Mouse (Mus musculus) kidney, adult 8-10 months (tissue): ENCODE data around the gene Disp3.

Experiments
- DNase-seq, 2 experiments: peaks; one replicate each; pipeline ENCODE4 v3.0.0; 2022

Gene Disp3

DNA sequence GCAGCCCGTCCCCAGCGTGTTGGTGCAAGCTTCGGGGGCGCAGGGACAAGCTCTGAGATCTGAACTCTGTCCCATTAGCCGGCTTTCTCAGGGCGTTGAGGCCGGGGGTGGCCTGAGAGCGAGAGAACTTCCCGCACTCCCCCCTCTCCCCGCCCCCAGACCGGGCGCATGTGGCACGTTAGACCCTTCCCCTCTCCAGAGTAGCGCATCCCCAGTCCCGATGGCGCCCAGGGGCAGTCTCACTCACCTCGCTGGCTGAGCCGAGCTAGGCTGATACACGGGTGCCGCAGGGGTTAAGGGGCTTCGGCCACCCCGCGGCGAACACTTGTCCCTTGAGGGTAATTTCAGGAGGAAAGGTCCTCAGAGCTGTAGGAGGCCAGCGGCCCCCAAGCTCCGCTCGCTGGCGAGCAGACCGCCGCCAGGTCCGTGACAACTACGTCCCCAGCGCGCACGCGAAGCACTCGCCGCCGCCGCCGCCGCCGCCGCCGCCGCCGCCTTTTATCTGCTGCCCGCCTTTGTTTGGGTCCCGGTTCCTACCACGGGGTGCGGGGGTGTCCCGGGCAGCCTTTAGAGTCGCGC lies at the start of gene Disp3:
Disp3 (minus strand) TSS at position 490 of the 579 bp plus-strand sequence.
- no peak for DNase-seq

DNA sequence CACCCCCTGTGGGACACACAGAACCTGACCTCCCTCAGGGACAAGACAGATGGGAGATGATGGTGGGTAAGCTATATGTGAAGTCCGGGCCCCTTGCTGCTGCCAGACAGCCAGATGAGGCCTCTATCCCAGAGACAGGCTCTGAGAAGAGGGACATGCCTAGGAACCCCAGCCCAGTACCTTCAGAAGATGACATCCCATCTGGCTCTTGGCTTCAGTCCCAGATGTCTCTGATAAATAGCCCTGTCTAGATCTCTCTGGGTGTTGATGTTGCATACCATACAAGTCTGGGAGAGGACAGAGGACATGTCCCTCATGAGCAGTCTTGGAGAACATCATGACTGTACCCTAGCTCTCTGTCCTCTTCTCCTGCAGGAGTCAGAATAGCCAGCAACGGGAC lies 42.5 kb upstream of the Disp3 start:
- DNase-seq = no peak

DNA sequence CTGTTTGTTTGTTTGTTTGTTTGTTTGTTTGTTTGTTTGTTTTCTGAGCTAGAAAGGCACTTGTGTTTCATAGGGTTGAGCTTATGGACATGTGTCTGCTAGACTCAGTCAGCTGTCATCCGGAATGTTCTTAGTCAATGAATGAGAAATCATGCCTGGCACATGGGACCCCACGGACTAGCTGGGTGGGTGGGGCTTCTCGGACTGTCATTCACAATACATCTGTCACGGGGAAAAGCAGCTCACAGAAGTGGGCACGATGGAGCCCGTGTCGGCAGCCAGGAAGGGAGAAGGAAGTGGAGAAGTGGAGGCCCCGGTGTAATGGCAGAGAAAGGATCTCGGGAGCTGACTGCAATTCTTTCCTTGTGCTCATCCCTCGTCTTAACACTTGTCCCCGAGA lies 41.7 kb upstream of the Disp3 start:
- DNase-seq = no peak

DNA sequence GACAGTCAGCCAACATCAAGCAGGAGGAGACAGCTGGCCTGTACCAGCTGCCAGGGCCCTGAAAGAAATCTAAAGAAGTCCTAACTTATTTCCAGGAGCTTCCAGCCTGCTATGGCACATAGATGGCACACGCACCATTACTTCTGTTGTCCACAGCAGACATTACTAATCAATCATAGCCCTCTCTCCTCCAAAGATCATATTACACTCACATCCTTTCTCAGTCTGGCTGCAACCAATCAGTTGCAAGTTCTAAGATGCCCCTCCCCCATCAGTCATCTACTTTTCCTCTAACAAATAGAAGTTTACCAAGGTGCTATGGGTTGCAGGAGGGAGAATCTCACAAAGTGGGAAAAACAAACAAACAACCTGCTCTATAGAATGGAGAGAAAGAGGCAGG lies 40.5 kb upstream of the Disp3 start:
- DNase-seq = no peak

DNA sequence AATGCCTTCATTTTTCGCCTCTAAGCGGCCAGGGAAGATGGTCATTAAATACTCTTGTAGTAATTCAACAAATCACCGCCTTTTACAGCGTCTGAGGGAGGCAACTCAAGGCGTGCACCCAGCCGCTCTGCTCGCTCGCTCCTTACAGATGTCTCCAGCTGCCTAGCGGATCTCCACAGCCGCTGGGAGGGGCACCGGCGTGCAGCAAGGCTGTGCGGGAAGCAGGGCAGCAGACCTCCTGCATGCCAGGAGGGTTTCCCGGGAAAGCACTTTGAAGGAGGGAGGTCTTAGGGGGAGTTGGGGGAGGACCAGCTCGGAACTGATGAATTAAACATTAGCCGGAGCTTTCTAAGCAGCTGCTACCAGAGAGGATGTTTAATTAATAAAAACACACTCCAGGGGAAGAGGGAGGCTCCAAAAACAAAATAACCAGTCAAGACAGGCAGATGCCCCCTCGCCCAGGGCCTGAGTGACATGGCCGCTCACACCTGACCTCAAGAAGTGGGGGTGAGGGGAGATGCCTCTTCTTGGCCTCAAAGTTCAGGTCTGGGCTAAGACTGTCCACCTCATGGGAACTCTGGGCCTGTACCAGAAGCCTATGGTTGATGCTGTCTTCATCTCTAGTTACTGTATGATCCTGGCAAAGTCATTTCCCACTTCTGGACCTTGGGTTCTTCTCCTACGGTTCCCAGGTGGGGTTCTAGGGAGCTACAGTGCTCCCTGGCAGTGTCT lies 39.7 kb upstream of the Disp3 start:
- no peak for DNase-seq

DNA sequence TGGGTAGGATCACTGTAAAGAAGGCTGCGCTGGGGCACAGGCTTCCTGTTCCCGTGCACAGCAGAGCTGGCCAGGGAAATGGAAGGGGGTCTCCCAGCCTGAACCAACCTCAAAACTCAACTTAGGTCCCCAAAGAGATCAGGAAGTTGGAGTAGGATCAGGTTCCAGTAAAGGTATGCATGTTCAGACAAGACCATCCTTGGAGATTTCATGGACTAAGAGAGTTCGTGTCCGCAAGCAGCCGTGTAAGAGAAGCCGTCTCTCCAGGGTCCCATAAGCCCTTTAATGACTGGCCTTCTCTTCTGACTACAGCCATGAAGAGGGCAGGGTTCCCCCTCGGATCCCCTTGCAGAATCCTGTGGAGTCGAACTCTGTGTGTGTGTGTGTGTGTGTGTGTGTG lies 39.0 kb upstream of the Disp3 start:
- DNase-seq = no peak

DNA sequence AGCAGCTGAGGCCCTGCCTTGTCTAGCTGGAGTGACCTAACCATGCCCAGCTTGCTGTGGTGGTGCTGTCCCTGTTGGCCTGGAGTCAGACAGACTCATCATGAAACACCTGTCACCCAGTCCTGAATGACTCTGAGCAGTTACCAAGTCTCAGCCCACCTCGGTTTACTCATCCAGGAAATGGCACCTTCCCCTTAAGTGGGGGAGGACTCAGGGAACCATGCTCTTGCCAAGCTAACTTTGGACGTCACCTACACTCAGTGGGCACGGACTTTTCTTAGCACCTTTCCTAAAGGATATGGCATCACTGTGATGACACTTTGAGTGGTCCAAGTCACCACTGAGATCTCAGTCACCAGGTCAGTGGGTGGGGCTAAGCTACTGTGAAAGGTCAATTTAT lies 38.2 kb upstream of the Disp3 start:
- DNase-seq = no peak

DNA sequence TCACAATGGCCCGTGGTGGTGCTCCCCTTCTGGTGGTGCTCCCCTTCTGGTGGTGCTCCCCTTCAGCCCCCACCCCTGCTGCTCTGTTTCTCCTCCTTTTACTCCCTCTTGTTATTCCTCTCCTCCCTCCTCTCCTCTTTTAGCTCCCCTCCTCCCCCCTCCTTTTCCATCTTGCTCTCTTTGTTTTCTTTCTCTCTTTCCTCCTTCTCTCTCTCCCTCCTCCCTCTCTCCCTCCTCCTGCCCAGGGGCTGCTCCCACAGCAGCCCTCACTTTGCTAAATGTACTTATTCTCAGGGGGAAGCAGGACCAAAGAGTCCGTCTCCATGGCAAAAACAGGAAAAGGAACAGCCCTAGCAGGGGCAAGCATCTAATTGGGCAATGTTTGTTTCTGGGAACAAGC lies 37.3 kb upstream of the Disp3 start:
- no peak for DNase-seq

DNA sequence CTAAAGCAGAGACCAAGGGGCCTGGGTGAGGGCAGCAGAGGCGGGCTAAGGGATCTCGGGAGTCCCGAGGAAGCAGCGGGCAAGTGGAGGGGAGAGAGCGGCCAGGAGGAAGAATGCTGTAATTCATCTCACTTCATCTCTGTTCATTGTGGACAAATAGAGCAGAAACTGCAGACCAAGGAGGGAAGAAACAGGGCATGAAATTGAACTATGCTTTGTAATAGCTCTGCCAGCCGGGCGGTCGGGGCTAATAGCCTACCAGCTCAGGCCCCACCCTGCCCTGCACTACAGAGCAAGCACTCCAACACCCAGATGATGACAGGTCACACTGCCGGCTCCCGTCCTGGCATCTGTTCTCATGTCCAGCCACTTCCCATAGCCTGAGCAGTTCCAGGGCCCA lies 34.4 kb upstream of the Disp3 start:
- no peak for DNase-seq

DNA sequence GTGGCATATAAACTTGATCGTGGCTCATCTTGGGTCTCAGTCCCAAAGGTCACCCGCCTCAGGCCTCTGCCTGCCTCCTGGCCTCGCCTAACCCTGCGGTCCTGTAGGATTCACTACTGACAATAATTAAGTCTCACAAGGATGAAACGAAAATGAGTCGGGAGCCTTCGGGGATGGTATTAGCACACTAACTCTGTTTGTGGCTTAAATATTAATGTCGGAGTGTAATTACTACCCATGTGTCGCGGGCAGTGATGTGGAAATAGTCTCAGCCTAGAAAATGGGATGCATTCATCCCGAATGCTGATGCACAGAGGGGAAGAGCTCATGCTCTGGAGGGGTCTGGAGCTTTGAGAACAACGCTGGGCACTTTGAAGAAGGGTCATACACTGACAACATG lies 31.6 kb upstream of the Disp3 start:
- DNase-seq = no peak

DNA sequence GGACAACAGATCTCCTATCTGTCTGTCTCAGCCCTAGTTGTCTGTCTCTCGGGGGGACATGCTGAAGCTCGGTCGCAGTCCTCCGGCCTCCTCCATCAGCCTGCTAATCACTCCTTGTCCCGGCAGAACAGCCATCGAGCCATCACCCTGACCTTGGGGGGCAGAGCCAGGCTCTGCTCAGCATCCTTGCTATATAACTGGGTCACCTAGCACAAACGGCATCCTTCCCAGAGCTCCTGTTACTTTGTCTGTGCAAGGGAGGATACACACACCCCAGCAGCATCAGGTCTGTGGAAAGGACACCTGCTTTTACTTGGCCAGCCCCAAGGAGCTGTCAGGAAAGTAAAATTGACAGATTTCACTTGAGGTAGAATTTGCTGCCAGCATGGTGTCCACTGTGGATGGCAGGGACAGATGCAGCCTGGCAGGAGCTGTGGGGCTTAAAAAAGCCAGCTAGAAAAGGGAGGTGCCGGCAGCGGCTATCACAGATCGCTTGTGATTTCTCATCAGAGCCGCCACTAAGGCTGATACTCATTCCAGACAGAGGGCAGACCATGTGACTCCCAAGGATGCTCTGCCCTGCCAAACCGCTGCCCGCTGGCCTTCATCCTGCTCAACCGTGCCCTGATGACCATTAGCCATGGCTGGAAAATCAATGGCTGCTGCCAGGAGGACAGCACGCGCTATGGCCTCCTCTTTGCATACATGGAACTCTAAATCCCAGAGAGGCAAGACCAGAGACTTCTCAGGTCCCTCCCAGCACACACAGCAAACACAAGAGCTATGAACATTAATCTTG lies 27.8 kb upstream of the Disp3 start:
- DNase-seq = no peak

DNA sequence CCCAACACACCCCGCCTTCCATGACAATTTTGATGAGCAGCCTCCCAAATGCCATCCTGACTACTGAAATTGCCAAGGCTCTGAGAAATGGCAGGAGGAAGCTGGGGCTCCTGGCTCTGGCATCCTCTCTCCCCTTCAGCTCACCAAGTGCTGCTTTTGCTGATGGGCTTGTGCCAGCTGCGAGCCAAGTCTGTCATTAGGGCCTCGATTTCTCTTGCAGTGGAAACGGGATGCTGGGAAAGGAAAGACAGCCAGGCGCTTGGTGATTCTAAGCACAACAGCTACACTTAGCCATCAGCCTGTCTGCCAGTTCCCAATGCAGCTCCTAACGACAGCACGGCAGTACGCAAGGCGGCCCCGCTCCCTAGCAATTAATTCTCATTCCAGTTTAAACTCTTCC lies 26.6 kb upstream of the Disp3 start:
- no peak for DNase-seq

DNA sequence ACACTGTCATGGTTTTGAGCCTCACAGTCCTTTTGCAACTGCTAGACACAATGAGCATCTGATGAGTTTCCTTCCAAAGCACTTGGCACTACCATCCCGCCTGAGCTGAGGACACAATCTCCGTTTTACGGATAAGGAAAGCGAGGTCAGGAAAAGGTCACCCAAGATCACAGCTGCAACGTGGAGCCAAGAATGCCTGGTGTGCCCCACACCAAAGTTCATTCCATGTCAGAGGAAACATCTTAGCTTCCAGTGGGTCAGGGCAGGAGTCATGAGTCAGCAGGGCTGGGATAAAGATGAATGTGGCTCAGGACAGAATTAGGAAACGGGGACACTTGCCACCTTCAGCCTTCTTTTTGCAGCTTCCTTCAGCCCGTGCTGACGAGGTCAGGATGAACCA lies 25.8 kb upstream of the Disp3 start:
- DNase-seq = no peak

DNA sequence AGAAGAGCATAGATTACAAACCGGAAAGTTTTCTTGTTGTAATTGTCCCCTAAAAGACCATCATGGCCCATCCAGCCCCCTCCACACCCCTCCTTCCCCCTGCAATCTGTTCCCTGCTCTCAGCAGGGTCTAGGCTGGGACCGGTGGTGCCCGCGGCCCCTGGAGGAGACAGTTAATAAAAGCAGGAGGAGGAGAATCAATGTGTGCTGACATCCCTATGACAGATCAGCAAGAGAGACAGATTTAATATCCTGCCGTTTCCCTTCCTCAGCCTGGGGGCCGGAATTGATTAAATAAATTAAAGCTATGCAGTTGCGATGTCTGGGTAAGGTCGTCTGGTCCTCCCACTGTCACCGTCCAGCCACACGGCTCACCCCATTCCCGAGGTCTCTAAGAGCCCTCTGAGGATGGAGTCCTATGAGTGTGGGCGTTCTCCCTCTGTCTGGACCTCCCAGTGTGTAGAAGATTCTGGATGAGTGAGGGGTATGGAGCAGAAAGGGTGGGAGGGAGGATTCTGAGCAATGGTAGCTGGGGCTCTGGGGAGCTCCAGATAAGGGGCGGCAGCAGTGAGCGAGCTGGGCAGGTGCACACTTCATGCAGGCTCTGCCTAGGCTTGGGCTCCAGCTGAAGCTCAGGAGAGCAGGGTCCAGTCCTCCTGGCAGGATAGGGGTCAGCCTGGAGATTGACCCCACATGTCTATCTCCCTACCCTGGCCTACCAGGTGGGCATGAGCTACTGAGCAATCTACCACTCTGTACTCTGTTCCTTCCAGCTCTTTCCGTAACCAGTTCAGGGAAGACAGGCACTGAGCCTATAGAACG lies 24.7 kb upstream of the Disp3 start:
- DNase-seq = no peak

DNA sequence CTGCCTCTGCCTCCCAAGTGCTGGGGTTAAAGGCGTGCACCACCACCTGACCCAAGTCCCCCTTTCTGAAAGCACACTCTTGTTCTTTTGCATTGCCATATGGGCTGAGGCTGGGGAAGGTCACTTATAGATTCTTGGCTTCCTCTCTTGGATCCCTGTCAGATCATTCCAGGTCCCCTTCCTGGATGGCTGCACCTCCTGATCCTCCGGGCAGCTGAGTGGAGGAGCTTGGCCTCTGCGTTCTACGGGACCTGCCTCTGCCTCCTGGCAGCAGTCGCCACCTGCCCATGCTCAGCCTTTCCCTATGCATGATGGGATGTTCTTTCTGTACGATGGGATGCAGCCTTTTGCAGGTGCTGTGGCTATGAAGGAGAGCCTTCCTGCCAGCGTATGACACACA lies 23.1 kb upstream of the Disp3 start:
- no peak for DNase-seq

DNA sequence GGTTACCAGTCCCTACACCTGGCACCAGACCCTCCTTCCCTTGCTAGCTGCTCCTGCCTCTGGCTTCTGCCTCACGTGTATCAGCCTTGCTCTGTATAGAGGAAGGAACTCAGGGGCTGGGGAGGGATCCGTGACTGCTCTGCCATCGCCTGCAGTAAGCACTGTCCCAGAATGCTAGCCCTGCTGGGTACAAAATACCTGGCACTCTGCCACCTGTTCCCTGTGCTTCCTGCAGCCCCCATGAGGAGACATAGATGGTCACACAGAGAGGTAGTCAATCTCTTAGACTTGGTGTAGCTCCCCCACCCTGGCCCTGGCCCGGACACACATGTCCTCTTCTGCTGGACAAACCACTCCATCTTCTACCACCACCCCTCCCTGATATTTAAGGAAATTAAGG lies 22.4 kb upstream of the Disp3 start:
- DNase-seq = no peak

DNA sequence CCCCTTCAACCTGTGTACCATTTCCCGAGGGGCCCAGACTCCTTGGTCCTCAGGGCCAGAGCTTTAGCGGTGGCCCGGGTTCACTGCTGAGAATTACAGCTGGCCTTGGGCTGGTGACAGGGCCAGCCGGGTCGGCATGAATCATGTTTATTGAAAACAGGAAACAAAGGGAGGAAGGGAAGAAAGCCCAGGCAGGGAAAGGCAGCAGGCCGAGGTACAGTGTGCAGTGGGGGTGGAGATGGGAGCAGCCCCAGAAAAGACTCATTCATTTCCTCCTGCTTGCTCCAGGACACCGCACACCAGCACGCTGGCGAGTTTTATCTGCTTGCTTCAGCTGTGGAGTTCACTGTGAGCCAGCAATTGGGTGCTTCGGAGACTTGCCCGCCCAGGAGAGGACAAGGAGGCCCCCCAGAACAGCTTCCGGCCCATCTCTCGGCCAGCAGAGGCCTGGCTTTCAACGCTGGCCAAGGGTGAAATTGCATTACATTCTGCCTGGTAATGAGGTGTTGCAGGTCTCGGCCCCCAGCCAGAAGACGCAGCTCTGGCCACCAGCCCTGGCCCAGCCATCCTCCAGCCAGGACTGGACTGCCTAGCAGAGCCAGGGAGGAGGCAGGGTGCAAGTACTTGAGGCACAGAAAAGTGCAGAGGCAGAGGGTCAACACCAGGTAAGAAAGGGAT lies 18.8 kb upstream of the Disp3 start:
- DNase-seq = no peak

DNA sequence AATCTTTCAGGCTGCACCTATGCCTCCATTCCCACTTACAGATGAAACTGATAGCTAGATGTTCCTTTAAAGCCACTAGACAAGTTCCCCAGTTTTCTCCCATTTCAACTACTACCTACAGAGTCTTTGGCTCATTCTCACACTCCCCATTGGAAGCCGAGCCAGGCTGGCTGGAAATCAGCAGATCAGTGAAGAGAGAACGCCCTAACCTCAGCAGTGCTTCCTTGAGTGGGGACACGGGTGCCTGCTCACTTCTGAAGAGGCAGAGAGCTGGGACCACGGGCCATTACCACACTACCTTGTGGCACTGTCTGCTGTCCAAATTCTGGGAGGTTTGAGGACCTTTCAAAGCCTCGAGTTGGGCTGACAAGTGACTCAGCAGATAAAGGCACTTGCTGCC lies 11.0 kb upstream of the Disp3 start:
- DNase-seq = no peak

DNA sequence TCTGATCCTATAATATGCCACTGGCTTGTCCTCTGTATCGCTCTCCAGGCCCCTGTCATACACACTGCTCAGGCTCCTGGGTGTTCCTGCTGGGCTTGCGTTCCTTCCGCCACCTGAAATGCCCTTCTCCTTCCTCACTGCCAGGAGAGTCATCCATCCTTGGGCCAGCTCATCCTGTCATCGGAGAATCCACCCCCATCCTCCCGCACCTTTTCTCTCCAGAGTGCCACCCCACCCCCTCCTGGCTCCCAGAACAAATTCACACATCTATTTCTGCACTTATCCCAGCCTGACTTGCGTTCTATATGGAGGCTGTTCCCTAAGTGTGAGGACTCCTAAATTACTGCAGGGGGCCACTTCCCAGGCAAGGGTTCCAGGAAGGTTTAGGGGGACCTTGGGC lies 9.9 kb upstream of the Disp3 start:
- no peak for DNase-seq

DNA sequence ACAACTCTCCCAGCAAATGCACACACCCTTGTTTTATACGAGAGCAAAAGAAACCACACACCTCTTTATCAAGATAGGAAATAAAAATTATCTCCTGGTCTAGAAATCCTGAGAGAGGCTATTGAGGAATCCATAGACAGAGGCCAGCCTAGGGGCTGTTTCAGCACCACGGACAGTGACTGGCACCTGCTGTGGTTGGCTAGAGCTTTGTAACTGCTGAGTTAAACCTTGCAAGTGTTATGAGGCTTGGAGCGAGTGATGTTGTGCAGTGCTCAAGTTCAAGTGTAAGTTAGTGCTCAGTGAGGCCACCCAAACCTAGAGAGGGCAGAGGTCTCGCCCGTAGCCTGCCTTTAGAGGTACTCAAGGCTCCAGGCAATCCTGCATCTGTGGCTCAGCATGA lies 5.6 kb upstream of the Disp3 start:
- DNase-seq = peak in 1 of 2 experiments; percentile 35

DNA sequence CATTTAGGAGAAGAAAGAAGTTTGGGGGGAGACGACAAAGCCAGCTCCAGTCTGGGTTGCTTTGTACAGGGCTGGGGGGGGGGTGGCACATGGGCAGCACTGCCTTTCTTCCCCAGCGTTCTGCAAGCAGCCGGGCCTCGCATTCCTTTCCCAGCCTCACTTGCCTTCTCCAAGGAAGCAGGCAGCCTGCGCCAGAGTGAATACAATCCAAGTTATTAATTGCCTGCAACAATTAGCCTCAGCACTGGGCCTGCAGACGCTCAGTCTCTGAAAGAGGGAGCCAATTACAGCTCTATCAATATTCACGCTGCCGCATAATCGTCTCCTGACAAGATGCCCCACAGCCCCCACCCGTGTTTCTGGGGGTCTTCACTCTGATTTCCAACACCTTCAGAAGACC lies 4.1 kb upstream of the Disp3 start:
- no peak for DNase-seq

DNA sequence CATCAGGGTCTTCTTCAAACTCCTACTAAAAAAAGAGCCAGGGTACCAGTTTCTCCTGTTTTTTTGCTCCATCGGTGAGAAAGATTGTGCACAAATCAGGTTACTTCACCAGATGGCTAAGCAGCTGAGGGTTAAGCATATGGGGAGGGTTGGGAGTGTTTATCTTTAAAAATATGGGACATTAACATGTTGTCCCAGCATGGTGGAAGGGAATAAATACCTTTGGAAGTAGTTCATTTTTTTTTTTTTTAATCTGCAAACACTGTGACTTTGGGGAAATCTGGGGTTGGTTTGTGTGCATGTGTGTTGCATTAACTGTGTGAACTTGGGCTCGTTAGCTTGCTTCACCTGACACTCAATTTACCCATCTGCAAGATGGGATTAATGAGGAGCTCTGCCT lies 3.3 kb upstream of the Disp3 start:
- no peak for DNase-seq

DNA sequence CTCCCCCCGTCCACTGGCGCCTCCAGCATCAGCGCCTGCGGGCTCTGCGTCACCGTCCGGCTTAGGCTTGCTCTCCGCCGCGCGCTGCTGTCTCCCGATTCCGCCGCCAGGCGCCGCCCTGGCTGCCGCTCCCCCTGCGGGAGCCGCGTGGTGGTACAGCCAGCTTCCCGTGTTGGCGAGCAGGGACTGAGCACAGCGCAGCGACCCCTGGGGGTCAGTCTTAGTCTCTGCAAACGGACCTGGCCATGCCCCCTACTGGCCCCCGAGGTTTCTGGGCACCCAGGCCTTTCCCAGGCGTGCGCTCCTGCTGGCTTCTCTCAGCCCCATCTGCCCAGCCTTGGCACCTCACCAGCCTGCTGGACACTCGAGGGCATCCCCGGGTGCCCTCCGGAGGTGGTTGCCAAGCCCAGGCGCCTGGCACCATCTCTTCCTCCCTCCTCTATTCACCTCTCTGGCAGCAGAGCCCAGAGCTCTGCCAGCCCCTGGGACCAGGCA lies 337 bp upstream of the Disp3 start:
- DNase-seq = peak; percentile 44 to 76
